Mouse (Mus musculus): ENCODE measurements at regions not wholly inside any gene's neighbourhood (a gene's known extent, or its start where the extent isn't known, plus 50 kb on each side); places are given as distances from the start of the nearest gene placed in this dataset.

- 72% methylated on average over 3 of the region's 3 CpGs for WGBS
These were observed 140.5 kb downstream of the Cavin4 start for GRCm38 (mm10) chr4:48803777-48804176.

GRCm38 (mm10) chr4:48808571-48808970, 145.3 kb downstream of the Cavin4 start:
- H3K4me3 ChIP-seq (ENCODE audit: low read depth, low read length) = no peak overlapping the region
- no peak for DNase-seq (ENCODE audit: low spot score)
- 87% methylated on average over 4 of the region's 4 CpGs for WGBS
- no peaks in the 10 kb centered on the region for H3K36me3 ChIP-seq (ENCODE audit: control insufficient read depth, insufficient read depth, low read length)
- ATAC-seq (ENCODE audit: low FRiP score) = no peak
- H3K27me3 ChIP-seq (ENCODE audit: control insufficient read depth, insufficient read depth, low read length) = no peaks in the 10 kb centered on the region
- H3K27ac ChIP-seq (ENCODE audit: low read depth, low read length) = no peak overlapping the region
- no peaks in the 10 kb centered on the region for H3K9me3 ChIP-seq (ENCODE audit: control insufficient read depth, low read length)
- H3K9ac ChIP-seq (ENCODE audit: low read depth, low read length) = no peak overlapping the region
- no peak overlapping the region for H3K4me2 ChIP-seq (replicated peaks; ENCODE audit: low read depth, low read length)
- no peaks in the 10 kb centered on the region for H3K4me1 ChIP-seq (replicated peaks; ENCODE audit: control insufficient read depth, insufficient read depth, low read length)

More at GRCm38 (mm10) chr4:48803777-48804176, 140.5 kb downstream of the Cavin4 start:
- Histone ChIP-seq H3K9ac (ENCODE audit: low read depth, low read length) (no peak overlapping the region), H3K9me3 (ENCODE audit: control insufficient read depth, low read length) (no peaks in the 10 kb centered on the region), H3K4me1 (replicated peaks; ENCODE audit: control insufficient read depth, insufficient read depth, low read length) (no peaks in the 10 kb centered on the region), H3K36me3 (ENCODE audit: control insufficient read depth, insufficient read depth, low read length) (no peaks in the 10 kb centered on the region), H3K27ac (ENCODE audit: low read depth, low read length) (no peak overlapping the region), H3K27me3 (ENCODE audit: control insufficient read depth, insufficient read depth, low read length) (no peaks in the 10 kb centered on the region), H3K4me3 (ENCODE audit: low read depth, low read length) (no peak overlapping the region), H3K4me2 (replicated peaks; ENCODE audit: low read depth, low read length) (no peak overlapping the region)
- ATAC-seq (ENCODE audit: low FRiP score) = no peak
- no peak for DNase-seq (ENCODE audit: low spot score)

GRCm38 (mm10) chr4:48833718-48834117, 170.4 kb downstream of the Cavin4 start:
- H3K4me3 ChIP-seq (ENCODE audit: low read depth, low read length) = no peak overlapping the region
- no peaks in the 10 kb centered on the region for H3K27me3 ChIP-seq (ENCODE audit: control insufficient read depth, insufficient read depth, low read length)
- WGBS = 86% methylated on average over 2 of the region's 2 CpGs
- H3K4me1 ChIP-seq (replicated peaks; ENCODE audit: control insufficient read depth, insufficient read depth, low read length) = no peaks in the 10 kb centered on the region
- no peak overlapping the region for H3K9ac ChIP-seq (ENCODE audit: low read depth, low read length)
- ATAC-seq (ENCODE audit: low FRiP score) (no peak), DNase-seq (ENCODE audit: low spot score) (no peak)
- no peaks in the 10 kb centered on the region for H3K9me3 ChIP-seq (ENCODE audit: control insufficient read depth, low read length)
- H3K27ac ChIP-seq (ENCODE audit: low read depth, low read length) = no peak overlapping the region
- no peaks in the 10 kb centered on the region for H3K36me3 ChIP-seq (ENCODE audit: control insufficient read depth, insufficient read depth, low read length)
- H3K4me2 ChIP-seq (replicated peaks; ENCODE audit: low read depth, low read length) = no peak overlapping the region

- no peak overlapping the region for H3K4me3 ChIP-seq (ENCODE audit: low read depth, low read length)
- no peaks in the 10 kb centered on the region for H3K27me3 ChIP-seq (ENCODE audit: control insufficient read depth, insufficient read depth, low read length)
- ATAC-seq (ENCODE audit: low FRiP score) = no peak
- no peak for DNase-seq (ENCODE audit: low spot score)
- no peaks in the 10 kb centered on the region for H3K4me1 ChIP-seq (replicated peaks; ENCODE audit: control insufficient read depth, insufficient read depth, low read length)
- H3K4me2 ChIP-seq (replicated peaks; ENCODE audit: low read depth, low read length) = no peak overlapping the region
- no peaks in the 10 kb centered on the region for H3K9me3 ChIP-seq (ENCODE audit: control insufficient read depth, low read length)
- WGBS = 83% methylated on average over 2 of the region's 2 CpGs
- H3K27ac ChIP-seq (ENCODE audit: low read depth, low read length) = no peak overlapping the region
- H3K9ac ChIP-seq (ENCODE audit: low read depth, low read length) = no peak overlapping the region
- H3K36me3 ChIP-seq (ENCODE audit: control insufficient read depth, insufficient read depth, low read length) = no peaks in the 10 kb centered on the region
These were observed 179.5 kb downstream of the Cavin4 start for GRCm38 (mm10) chr4:48842777-48843214.

GRCm38 (mm10) chr4:48871105-48871504, 188.0 kb upstream of the Plppr1 start:
- H3K4me1 ChIP-seq (replicated peaks; ENCODE audit: control insufficient read depth, insufficient read depth, low read length) = no peaks in the 10 kb centered on the region
- H3K9ac ChIP-seq (ENCODE audit: low read depth, low read length) = no peak overlapping the region
- no peaks in the 10 kb centered on the region for H3K27me3 ChIP-seq (ENCODE audit: control insufficient read depth, insufficient read depth, low read length)
- ATAC-seq (ENCODE audit: low FRiP score) (no peak), DNase-seq (ENCODE audit: low spot score) (no peak)
- H3K4me3 ChIP-seq (ENCODE audit: low read depth, low read length) = no peak overlapping the region
- 86% methylated on average over 2 of the region's 2 CpGs for WGBS
- no peaks in the 10 kb centered on the region for H3K9me3 ChIP-seq (ENCODE audit: control insufficient read depth, low read length)
- no peaks in the 10 kb centered on the region for H3K36me3 ChIP-seq (ENCODE audit: control insufficient read depth, insufficient read depth, low read length)
- H3K27ac ChIP-seq (ENCODE audit: low read depth, low read length) = no peak overlapping the region
- no peak overlapping the region for H3K4me2 ChIP-seq (replicated peaks; ENCODE audit: low read depth, low read length)

GRCm38 (mm10) chr4:48889074-48889592, 169.9 kb upstream of the Plppr1 start:
- WGBS = 77% methylated on average over 4 of the region's 4 CpGs
- Histone ChIP-seq H3K27ac (ENCODE audit: low read depth, low read length) (no peak overlapping the region), H3K27me3 (ENCODE audit: control insufficient read depth, insufficient read depth, low read length) (no peaks in the 10 kb centered on the region), H3K9ac (ENCODE audit: low read depth, low read length) (no peak overlapping the region), H3K4me2 (replicated peaks; ENCODE audit: low read depth, low read length) (no peak overlapping the region), H3K9me3 (ENCODE audit: control insufficient read depth, low read length) (no peaks in the 10 kb centered on the region), H3K4me1 (replicated peaks; ENCODE audit: control insufficient read depth, insufficient read depth, low read length) (no peaks in the 10 kb centered on the region), H3K36me3 (ENCODE audit: control insufficient read depth, insufficient read depth, low read length) (no peaks in the 10 kb centered on the region), H3K4me3 (ENCODE audit: low read depth, low read length) (no peak overlapping the region)
- ATAC-seq (ENCODE audit: low FRiP score) (no peak), DNase-seq (ENCODE audit: low spot score) (no peak)

- Histone ChIP-seq H3K27me3 (ENCODE audit: control insufficient read depth, insufficient read depth, low read length) (no peaks in the 10 kb centered on the region), H3K9ac (ENCODE audit: low read depth, low read length) (no peak overlapping the region), H3K27ac (ENCODE audit: low read depth, low read length) (no peak overlapping the region), H3K9me3 (ENCODE audit: control insufficient read depth, low read length) (no peaks in the 10 kb centered on the region), H3K36me3 (ENCODE audit: control insufficient read depth, insufficient read depth, low read length) (no peaks in the 10 kb centered on the region), H3K4me2 (replicated peaks; ENCODE audit: low read depth, low read length) (no peak overlapping the region), H3K4me1 (replicated peaks; ENCODE audit: control insufficient read depth, insufficient read depth, low read length) (no peaks in the 10 kb centered on the region), H3K4me3 (ENCODE audit: low read depth, low read length) (no peak overlapping the region)
- DNase-seq (ENCODE audit: low spot score) (no peak), ATAC-seq (ENCODE audit: low FRiP score) (no peak)
- 70% methylated on average over 1 of the region's 1 CpGs for WGBS
These were observed 154.5 kb upstream of the Plppr1 start for GRCm38 (mm10) chr4:48904551-48904950.

GRCm38 (mm10) chr4:48905196-48905867, 153.7 kb upstream of the Plppr1 start:
- no peaks in the 10 kb centered on the region for H3K27me3 ChIP-seq (ENCODE audit: control insufficient read depth, insufficient read depth, low read length)
- DNase-seq (ENCODE audit: low spot score) = no peak
- no peak overlapping the region for H3K4me3 ChIP-seq (ENCODE audit: low read depth, low read length)
- WGBS = 87% methylated on average over 9 of the region's 9 CpGs
- H3K4me2 ChIP-seq (replicated peaks; ENCODE audit: low read depth, low read length) = no peak overlapping the region
- no peaks in the 10 kb centered on the region for H3K36me3 ChIP-seq (ENCODE audit: control insufficient read depth, insufficient read depth, low read length)
- H3K9me3 ChIP-seq (ENCODE audit: control insufficient read depth, low read length) = no peaks in the 10 kb centered on the region
- no peaks in the 10 kb centered on the region for H3K4me1 ChIP-seq (replicated peaks; ENCODE audit: control insufficient read depth, insufficient read depth, low read length)
- H3K27ac ChIP-seq (ENCODE audit: low read depth, low read length) = no peak overlapping the region
- no peak for ATAC-seq (ENCODE audit: low FRiP score)
- H3K9ac ChIP-seq (ENCODE audit: low read depth, low read length) = no peak overlapping the region

GRCm38 (mm10) chr4:48909161-48909560, 149.9 kb upstream of the Plppr1 start:
- Histone ChIP-seq H3K4me2 (replicated peaks; ENCODE audit: low read depth, low read length) (no peak overlapping the region), H3K4me1 (replicated peaks; ENCODE audit: control insufficient read depth, insufficient read depth, low read length) (no peaks in the 10 kb centered on the region), H3K9me3 (ENCODE audit: control insufficient read depth, low read length) (no peaks in the 10 kb centered on the region), H3K4me3 (ENCODE audit: low read depth, low read length) (no peak overlapping the region), H3K36me3 (ENCODE audit: control insufficient read depth, insufficient read depth, low read length) (no peaks in the 10 kb centered on the region), H3K9ac (ENCODE audit: low read depth, low read length) (no peak overlapping the region), H3K27ac (ENCODE audit: low read depth, low read length) (no peak overlapping the region), H3K27me3 (ENCODE audit: control insufficient read depth, insufficient read depth, low read length) (no peaks in the 10 kb centered on the region)
- ATAC-seq (ENCODE audit: low FRiP score) (no peak), DNase-seq (ENCODE audit: low spot score) (no peak)
- WGBS = 83% methylated on average over 2 of the region's 2 CpGs
